Mouse (Mus musculus) thymus, adult 2 months (tissue): Measurements from ENCODE around the gene Bcor. TPM values are rescaled to one million over a fixed set of nuclear protein-coding genes. Genes with fewer than 3 reads are reported as not detected.

ENCODE experiments used
- DNase-seq: peaks from one replicate; pipeline ENCODE4 v3.0.0; 2021
- H3K27ac ChIP-seq: fragments of 200-500 bp; 2 replicates; pipeline ENCODE4 v1.5.1; 2012; ENCODE audit warnings: low read length, control low read depth; ENCODE audit not compliant: control insufficient read depth, insufficient read depth
- H3K27me3 ChIP-seq: fragments of 200-500 bp; 2 replicates; pipeline ENCODE4 v1.6.1; 2012; ENCODE audit warnings: mild to moderate bottlenecking, low read length, moderate library complexity, mixed read lengths; ENCODE audit not compliant: control insufficient read depth, insufficient read depth
- H3K36me3 ChIP-seq: fragments of 200-500 bp; 2 replicates; pipeline ENCODE4 v1.6.1; 2012; ENCODE audit warnings: mild to moderate bottlenecking, low read length, moderate library complexity; ENCODE audit not compliant: control insufficient read depth, insufficient read depth
- H3K4me1 ChIP-seq: fragments of 200-500 bp; replicated peaks from 2 replicates; pipeline ENCODE4 v1.6.1; 2012; ENCODE audit warnings: low read length; ENCODE audit not compliant: control insufficient read depth, insufficient read depth
- H3K4me3 ChIP-seq: fragments of 200-500 bp; 2 replicates; pipeline ENCODE4 v1.5.1; 2012; ENCODE audit warnings: mild to moderate bottlenecking, low read length, control low read depth, moderate library complexity; ENCODE audit not compliant: control insufficient read depth, insufficient read depth
- CTCF ChIP-seq: fragments of 200-500 bp; IDR thresholded peaks from 2 replicates; pipeline ENCODE4 v1.5.1; 2012; ENCODE audit warnings: mild to moderate bottlenecking, control low read depth, low read length, moderate library complexity, borderline replicate concordance; ENCODE audit not compliant: control insufficient read depth, poor library complexity, insufficient read depth; ENCODE audit errors: extremely low read depth
- POLR2A ChIP-seq: fragments of 200-500 bp; IDR thresholded peaks from 2 replicates; pipeline ENCODE4 v1.6.1; 2012; ENCODE audit warnings: mild to moderate bottlenecking, low read length, control low read depth, moderate library complexity; ENCODE audit not compliant: control insufficient read depth, poor library complexity, insufficient read depth; ENCODE audit errors: extremely low read depth
- WGBS: fragments of 180-500 bp; shearing (Covaris S2); methylation state at CpG from one replicate; pipeline ENCODE4 v1.1.7; 2018; 5-methylcytosine and 5-hydroxymethylcytosine counted together
- polyA plus RNA-seq: library from polyadenylated mRNA; depleted of rRNA; stranded (reverse); fragments of >200 nt; gene quantifications from 2 replicates; pipeline ENCODE4 v1.2.3, GENCODE M21; 2012

Gene Bcor
- polyA plus RNA-seq, 1 experiment = 30.6 TPM

DNA sequence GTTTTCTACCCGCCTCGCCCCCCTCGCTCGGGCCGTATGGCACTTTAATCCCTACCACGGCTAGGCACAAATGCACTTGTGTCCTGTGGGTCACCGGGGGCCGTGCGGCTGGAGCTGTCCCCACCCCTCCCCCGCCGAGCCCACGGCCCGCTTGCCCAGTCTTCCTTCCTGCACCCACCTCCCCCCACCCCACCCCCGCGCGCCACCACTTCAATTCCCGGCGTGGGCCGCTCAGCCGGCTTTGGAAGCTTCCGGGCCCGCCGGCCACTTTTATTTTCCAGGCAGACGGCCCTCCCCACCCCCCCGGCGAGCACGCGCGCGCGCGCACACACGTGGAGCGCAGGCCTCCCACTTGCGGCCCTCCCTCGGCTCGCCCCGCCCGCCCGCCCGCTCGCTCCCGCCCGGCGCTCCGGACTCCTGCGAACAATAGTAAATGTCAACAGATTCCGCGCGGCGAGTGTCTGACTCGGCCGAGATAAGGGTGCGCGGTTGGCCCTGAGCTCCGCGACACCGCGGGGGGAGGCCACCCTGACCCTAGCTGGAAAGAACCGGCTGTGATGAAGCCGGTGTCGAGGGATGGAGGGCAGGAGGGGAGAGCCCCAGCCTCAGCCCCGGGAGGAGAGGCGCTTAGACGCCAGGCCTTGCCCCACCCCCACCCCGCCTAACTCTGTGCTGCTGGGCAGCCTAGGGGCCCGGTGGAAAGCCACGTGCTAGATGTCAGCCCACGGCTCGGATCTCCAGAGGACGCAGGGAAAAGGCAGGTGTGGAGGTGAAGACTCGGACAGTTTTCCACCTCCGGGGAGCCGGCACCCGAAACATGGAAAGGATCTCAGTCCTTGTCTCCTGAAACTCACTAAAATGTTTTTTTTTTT lies 153.0 kb downstream of the Bcor start:
- WGBS = 4% methylated on average over 51 of the region's 75 CpGs
- H3K27me3 ChIP-seq = no peaks in the 10 kb centered on the region
- DNase-seq = peak; percentile 31
- peaks cover 35% of the 10 kb centered on the region for H3K4me1 ChIP-seq
- peak overlapping the region; percentile 51 for H3K4me3 ChIP-seq
- H3K36me3 ChIP-seq = no peaks in the 10 kb centered on the region
- H3K27ac ChIP-seq = peak overlapping the region; percentile 79
- TF ChIP-seq POLR2A = no peak

DNA sequence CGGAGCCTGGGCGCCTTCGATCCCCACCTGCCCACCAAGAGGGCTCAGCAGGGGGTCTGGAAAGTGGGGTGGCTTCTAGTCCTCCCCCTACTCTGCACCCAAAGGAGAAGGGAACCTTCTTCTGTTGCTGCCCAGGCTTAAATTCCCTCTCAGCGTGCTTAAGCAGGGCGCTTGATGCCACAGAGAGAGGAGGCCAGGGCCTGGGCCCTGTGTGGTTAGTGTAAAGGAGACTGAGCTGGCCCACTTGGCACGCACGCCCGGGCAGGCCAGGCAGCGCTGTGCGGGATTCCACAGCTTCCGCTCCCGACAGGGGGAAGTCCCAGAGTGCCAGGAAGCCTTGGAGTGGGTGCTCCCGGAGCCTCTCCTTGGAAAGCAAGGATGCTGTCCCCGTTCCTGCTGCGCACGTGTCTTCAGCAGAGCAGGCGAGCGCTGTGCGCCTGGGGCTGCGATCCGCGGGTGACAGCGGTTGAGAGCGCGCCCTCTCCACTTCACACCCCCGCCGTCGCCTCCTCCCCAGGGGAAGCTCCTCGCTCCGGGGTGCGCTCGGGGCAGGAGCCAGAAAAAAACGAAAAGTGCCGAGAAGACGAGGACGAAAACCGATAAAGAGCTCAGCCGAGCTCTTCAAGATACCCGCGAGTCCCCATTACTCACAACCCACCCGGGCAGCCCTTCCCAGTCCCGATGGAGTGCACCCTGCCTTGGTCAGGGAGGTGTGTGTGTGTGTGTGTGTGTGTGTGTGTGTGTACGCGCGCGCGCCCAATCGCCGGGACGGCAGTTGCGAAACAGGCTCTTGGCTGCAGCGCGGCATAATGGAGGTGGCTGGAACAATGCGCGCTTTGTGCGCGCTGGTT lies 153.9 kb downstream of the Bcor start:
- TF ChIP-seq CTCF = no peak
- H3K27ac ChIP-seq = peak overlapping the region; percentile 79
- no peaks in the 10 kb centered on the region for H3K27me3 ChIP-seq
- under 1% methylated on average over 39 of the region's 57 CpGs for WGBS
- DNase-seq = peak; percentile 44
- H3K4me1 ChIP-seq = peaks cover 38% of the 10 kb centered on the region
- peak overlapping the region; percentile 51 for H3K4me3 ChIP-seq
- no peaks in the 10 kb centered on the region for H3K36me3 ChIP-seq

DNA sequence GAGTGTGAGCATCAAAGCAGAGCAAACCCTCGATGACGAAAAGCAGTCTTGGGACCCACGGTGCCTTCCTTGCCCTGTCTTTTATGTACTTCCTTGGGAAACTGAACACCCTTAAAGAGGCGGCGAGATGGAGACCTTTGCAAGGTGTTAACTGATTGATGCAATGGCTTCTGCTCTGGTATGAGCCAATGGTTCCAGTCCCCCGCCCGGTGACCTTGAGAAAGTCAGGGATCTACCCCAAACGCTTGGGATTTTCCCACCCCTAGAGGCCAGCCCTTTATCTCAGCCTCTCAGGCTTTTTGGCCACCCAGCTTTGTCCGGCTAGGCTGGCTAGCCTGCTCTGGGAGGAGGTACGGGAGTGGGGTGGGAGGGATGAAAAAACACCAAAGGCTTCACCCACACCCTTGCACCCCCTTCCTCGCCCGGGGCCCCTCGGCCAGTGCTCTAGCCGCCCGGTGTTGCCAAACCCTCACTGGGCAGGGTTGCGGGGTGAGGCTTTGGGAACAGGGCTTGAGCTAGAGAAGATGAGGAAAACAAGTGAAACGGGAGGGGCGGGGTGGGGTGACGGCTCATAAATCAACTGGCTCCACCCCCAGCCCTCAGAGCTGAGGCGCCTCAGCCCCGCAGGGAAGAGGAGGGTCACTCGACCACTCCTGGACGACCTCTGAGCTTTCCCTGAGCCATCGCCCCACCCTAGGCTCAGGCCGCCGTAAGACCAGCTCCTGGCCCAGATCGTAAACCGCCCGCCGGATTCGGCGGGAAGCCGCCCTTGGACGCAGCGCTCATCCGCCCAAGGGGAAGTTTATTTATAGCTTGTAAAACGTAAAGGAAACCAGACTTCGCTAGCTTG lies 154.7 kb downstream of the Bcor start:
- peak overlapping the region; percentile 51 for H3K4me3 ChIP-seq
- 12% methylated on average over 37 of the region's 38 CpGs for WGBS
- no peaks in the 10 kb centered on the region for H3K36me3 ChIP-seq
- H3K27me3 ChIP-seq = no peaks in the 10 kb centered on the region
- H3K27ac ChIP-seq = peak overlapping the region; percentile 79; the same call in 1 of the 2 replicates
- no peak for TF ChIP-seq POLR2A
- no peak for TF ChIP-seq CTCF
- no peak for DNase-seq
- peaks cover 38% of the 10 kb centered on the region for H3K4me1 ChIP-seq

DNA sequence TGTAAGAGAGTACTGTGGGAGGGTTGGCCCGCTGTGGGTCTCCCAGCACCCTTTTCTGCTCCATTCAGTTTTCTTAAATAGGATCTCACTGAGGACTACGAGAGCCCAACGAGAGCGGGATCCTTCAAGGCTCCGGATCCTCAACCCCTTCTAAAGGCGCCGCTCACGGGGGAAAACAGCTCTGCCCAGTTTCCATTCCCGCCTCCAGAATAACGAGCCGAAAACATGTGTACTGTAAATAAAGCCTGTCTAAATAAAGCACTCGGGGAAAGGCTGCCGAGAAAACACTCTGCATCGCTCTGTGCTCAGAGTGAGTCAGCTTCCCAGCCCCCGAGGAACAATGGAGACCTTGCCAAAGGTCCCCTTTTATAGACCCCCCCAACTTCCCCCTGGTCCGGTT lies 155.7 kb downstream of the Bcor start:
- Histone ChIP-seq H3K4me3 (no peak overlapping the region), H3K36me3 (no peaks in the 10 kb centered on the region), H3K27ac (no peak overlapping the region), H3K27me3 (no peaks in the 10 kb centered on the region), H3K4me1 (peaks cover 41% of the 10 kb centered on the region)
- TF ChIP-seq CTCF (no peak), POLR2A (no peak)
- no peak for DNase-seq
- WGBS = 74% methylated on average over 16 of the region's 16 CpGs

DNA sequence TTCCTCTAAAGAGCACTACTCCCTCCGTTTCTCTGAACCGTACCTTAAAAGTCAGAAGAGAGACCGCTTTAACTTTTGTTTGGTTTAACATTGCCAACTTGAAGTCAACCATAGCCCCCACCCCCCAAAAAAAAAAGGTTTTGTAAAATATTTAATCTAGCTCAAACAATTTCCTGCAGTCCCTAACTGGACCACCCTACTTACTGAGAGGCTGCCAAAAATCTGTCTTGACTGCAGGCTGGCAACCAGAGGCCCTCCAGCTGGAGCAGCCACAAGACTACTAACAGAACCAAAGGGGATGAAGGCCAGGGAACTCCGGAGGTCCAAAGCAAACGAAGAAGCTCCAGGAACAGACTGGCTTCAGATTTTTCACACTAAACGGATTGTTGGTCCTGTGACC lies 156.2 kb downstream of the Bcor start:
- DNase-seq = no peak
- Histone ChIP-seq H3K27ac (no peak overlapping the region), H3K36me3 (no peaks in the 10 kb centered on the region), H3K4me1 (peaks cover 43% of the 10 kb centered on the region), H3K4me3 (no peak overlapping the region), H3K27me3 (no peaks in the 10 kb centered on the region)
- TF ChIP-seq POLR2A (no peak), CTCF (no peak)
- WGBS = 46% methylated on average over 6 of the region's 6 CpGs

DNA sequence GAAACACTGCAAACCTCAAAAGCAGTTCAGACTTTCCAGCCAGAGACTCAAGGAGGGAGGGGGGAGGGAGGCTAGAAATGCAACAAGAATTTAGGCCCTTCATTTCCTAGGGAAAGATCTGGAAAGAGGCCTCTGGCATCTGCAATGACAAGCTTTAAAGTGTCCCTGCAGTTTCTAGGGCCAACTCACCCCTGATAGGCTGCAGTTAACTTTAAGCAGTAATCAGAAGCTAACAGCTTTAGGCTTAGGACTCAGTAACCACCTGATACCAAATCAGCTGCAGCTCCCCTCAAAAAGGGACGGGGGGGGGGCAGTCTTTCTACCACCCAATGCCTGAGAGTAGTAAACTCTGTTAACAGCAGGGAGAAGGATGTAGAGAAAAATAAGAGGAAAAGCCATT lies 156.6 kb downstream of the Bcor start:
- Histone ChIP-seq H3K27me3 (no peaks in the 10 kb centered on the region), H3K27ac (peak overlapping the region; percentile 30; the same call in 1 of the 2 replicates)
- 10% methylated on average over 1 of the region's 1 CpGs for WGBS

More for the DNA sequence above, 156.6 kb downstream of the Bcor start:
- no peak for TF ChIP-seq POLR2A
- no peak for TF ChIP-seq CTCF
- no peak for DNase-seq
- H3K4me1 ChIP-seq = peaks cover 44% of the 10 kb centered on the region
- 0 out of 2 replicates have a peak overlapping the region, but pooled peaks have one; percentile 12 for H3K4me3 ChIP-seq
- H3K36me3 ChIP-seq = no peaks in the 10 kb centered on the region
